Mouse (Mus musculus): ENCODE results near the gene Fxyd4.

Gene Fxyd4

GRCm38 (mm10) chr6:117918043-117918442, 19.4 kb downstream of the Fxyd4 start:
- DNase-seq (ENCODE audit: low spot score), result no peak

DNA sequence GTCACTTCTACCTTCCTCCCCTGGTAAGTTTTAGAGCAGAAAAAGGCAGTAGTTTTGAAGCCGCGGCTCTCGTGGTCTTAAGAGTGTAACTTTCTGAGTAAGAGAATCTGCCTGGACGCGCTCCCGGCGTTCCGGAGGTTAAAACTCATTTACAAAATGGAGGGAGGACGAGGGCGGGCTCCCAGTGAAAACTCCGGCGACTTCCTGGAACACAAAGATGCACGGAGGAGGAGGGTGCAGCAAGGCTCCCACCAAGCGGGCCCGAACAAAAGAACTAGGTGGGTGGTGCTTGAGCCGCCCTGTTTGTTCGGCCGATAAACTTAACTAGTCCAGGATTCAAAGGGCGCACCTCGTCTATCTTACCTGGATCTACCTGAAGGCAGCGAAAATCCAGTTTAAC, 19.9 kb downstream of the Fxyd4 start:
- peak; percentile 51 for DNase-seq (ENCODE audit: low spot score)

GRCm38 (mm10) chr6:117916737-117917426, 20.6 kb downstream of the Fxyd4 start:
- peak; percentile 71 for DNase-seq (ENCODE audit: low spot score)

- DNase-seq (ENCODE audit: low spot score), result no peak
These were observed 21.2 kb downstream of the Fxyd4 start for GRCm38 (mm10) chr6:117916205-117916736.

DNA sequence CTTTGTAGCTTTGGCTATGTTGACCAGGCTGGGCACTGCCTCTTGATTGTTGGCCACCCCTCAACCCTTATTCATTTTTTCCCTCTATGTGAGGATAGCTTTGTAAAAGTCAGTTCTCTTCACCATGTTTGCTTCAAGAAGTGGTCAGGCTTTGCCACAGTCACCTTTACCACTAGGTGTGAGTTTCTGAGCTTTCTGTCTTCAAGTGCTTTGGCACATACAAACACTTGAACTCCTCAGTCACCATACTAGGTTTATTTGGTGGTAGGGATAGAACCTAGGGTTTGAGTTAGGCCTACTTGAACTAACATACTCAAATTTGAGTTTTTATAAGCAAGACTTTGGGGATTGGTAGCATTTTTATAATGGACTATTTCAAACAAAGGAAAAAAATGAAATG, 23.0 kb downstream of the Fxyd4 start:
- DNase-seq (ENCODE audit: low spot score), result no peak

DNA sequence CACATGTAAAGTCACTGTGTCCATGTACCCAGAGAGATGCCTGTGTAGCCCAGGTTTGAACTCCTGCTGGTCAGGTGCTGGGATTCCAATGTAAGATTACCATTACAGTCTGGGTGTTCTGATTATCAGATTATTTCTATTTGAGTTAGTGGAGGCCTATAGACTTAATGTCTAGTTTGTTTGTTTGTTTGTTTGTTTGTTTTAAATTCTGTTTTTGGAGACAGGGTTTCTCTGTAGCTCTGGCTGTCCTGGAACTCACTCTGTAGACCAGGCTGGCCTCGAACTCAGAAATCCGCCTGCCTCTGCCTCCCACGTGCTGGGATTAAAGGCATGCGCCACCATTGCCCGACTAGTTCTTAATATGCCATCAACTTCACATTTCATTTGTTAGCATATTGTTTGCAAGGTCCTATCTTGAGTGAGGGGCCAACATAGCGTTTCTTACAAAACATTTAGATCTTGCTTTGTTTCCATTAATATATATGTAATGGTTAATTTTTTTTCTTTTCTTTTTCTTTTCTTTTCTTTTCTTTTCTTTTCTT, 27.3 kb downstream of the Fxyd4 start:
- no peak for DNase-seq (ENCODE audit: low spot score)

DNA sequence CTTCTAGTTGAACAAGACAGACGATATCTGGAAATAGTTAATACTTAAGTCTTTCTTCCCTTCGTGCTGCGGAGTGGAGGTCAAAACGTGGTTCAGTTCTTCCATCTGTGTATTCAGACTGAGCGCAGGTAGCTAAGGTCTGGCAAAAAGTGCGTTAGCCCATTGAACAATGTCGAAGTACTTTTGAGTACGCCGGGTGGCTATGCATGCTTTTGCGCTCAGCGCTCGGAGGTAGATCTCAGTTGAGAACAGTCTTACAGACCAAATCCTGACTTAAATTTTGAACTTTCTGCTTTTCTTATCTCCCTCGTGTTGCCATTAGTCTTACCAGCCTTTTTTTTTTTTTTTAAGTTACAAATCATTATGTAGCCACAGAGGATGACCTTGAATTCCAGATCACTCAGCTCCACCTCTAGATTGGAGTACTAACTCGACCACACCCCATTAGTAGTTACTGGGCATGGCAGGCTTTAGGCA, 29.0 kb downstream of the Fxyd4 start:
- DNase-seq (ENCODE audit: low spot score), result no peak

DNA sequence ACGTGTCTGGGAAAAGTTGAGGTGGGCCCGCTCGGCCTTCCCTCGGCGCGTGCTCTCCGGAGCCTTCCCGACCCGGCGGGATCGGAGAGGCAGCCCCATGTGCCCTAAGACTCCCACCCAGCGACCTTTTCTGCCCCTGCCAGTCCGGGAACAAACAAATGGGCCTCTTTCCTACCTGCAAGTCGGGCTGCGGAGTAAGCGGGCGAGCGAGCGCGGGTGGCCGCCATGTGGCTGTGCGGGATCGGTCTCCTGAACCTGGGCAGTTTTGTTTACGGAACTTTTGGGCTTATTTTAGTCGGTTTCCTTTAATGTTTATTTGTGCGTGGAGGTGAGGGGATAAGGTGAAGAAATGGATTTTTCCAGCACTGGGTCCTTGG, 29.5 kb downstream of the Fxyd4 start:
- DNase-seq (ENCODE audit: low spot score), result no peak

GRCm38 (mm10) chr6:117907301-117907978, 30.1 kb downstream of the Fxyd4 start:
- peak; percentile 78 for DNase-seq (ENCODE audit: low spot score)

DNA sequence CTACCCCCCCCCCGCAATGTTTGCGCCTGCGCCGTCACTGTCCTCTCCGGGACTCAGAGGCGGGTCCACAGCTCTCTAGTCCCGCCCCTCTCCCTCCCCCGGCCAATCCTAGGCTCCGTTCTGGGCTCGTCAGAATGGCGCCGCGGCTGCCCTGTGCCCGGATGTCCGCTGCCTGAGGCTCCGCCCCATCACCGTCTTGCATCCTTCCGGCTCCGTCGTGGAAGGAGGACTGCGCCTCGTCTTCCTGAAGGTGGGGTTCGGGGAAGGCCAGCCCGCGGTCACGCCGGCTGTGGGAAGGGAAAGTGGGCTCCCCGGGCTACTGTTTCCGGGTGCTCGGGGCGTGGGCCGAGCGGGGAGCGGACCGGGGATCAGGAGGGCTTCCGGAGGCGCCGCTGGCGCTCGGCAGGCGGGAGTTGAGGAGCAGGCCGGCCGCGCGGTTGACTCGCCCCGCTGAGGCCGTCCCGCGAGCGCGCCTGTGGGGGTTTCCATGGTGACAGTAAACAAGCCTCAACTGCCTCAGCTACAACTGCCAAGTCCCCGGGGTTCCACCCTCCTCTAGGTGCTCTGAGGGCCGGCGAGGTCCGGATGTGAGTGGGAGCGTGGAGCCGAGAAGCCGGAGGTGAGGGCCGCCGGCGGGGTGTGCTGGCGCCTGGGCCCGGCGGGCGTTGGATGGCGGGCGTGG, 30.8 kb downstream of the Fxyd4 start:
- peak; percentile 97 for DNase-seq (ENCODE audit: low spot score)

DNA sequence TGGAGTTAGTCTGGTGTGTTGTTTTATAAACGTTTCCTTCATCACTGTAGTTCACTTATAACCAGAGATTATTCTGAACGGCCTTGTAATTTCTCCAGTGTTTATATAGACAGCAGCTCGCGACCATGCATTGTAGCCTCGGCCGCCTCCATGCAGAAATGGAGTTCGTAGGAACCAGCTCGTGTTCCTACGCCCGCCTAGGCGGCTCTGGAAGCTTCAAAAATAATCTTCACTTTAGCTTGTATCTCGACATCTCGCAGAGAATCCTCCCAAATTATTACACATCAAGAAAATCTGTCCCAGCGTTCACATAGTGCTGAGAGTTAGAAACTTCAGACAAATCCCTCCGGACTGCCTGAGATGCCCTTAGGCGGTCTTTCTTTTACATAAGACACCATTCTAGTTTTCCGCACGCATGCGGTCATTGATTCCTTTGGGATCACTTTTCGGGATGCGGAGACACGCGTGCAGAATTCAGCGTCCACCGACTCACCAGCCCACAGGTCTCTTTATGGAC, 31.4 kb downstream of the Fxyd4 start:
- DNase-seq (ENCODE audit: low spot score), result no peak

- no peak for DNase-seq (ENCODE audit: low spot score)
These were observed 32.1 kb downstream of the Fxyd4 start for GRCm38 (mm10) chr6:117905260-117905930.

- no peak for DNase-seq (ENCODE audit: low spot score)
These were observed 33.7 kb downstream of the Fxyd4 start for GRCm38 (mm10) chr6:117903836-117904235.

- DNase-seq (ENCODE audit: low spot score), result no peak
These were observed 34.9 kb downstream of the Fxyd4 start for GRCm38 (mm10) chr6:117902556-117902955.

- no peak for DNase-seq (ENCODE audit: low spot score)
These were observed 35.7 kb downstream of the Fxyd4 start for GRCm38 (mm10) chr6:117901510-117902402.

- no peak for DNase-seq (ENCODE audit: low spot score)
These were observed 37.1 kb downstream of the Fxyd4 start, which contains the start of gene Hnrnpf for GRCm38 (mm10) chr6:117900126-117901080. Hnrnpf (plus strand) TSS chr6:117900324.

DNA sequence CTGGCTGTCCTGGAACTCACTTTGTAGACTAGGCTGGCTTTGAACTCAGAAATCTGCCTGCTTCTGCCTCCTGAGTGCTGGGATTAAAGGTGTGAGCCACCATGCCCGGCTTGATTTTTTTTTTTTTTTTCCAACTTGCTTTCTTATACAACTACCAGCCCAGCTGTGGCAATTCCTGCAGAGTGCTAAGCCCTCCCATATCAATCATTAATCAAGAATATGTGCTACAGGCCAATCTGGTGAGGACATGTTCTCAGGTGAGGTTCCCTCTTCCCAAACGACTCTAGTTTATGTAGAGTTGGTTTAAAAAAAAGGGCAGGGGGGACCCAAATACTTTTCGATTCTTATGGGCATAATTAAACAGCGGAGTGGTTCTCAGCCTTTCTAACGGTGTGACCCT, 39.7 kb downstream of the Fxyd4 start:
- DNase-seq (ENCODE audit: low spot score), result no peak

DNA sequence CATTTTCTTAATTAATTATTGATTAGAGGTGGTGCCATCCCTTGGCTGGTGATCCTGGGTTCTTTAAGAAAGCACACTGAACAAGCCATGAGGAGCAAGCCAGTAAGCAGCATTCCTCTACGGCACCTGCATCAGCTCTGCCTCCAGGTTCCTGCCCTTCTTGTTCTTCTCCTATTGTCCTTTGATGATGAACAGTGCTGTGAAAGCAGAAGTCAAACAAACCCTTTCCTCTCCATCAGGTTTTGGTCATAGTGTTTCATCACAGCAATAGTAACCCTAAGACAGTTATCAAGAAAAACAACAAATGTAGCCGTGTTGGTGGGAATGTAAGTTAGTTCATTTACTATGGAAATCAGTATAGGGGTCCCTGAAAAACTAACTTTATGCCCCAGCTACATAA, 44.1 kb downstream of the Fxyd4 start:
- DNase-seq (ENCODE audit: low spot score), result no peak

- no peak for DNase-seq (ENCODE audit: low spot score)
These were observed 45.1 kb downstream of the Fxyd4 start for GRCm38 (mm10) chr6:117892386-117892785.
